21 mouse cellular contexts compared by ENCODE assay signal in genomic region chr3:86857833-86858398, GRCm38 (mm10).
A peak's percentile ranks its signal among the peaks of the same experiment; 100 is the strongest.
DNase-seq lines count a peak whose midpoint lies in the region; ATAC-seq and TF ChIP-seq lines count a peak whose summit lies in the region.
"Had no signal": no experiment of that assay in that cellular context is flagged by ENCODE, and none has a peak within 500 bp of the region (broad histone marks: within the 10 kb centered on the region; RNA-seq: fewer than 3 reads in every experiment).

No protein-coding gene starts in this region.

- H3K27me3 ChIP-seq in embryonic facial prominence, embryonic 10.5 days (replicated peaks; ENCODE audit: low read depth, poor library complexity, severe bottlenecking): no peaks in the 10 kb centered on the region
- H3K27me3 ChIP-seq in forebrain, embryonic 16.5 days (replicated peaks; ENCODE audit: control insufficient read depth, insufficient read depth, low read length): no peaks in the 10 kb centered on the region
- no peaks in the 10 kb centered on the region for H3K27me3 ChIP-seq in neural tube, embryonic 12.5 days (replicated peaks)
- H3K27me3 ChIP-seq: heart, embryonic 13.5 days; kidney, embryonic 15.5 days had no signal

- ATAC-seq in forebrain, embryonic 16.5 days: peak; percentile 85
- ATAC-seq in neural tube, embryonic 12.5 days (ENCODE audit: low FRiP score, low read depth): no peak
- ATAC-seq in monocyte, adult 5-6 weeks (replicated peaks; ENCODE audit: insufficient number of reproducible peaks, low FRiP score, low TSS enrichment, poor library complexity, severe bottlenecking): no peak
- ATAC-seq: intestine, embryonic 16.5 days had no signal

- no peak overlapping the region for H3K4me3 ChIP-seq in layer of hippocampus, adult 2 months
- no peak overlapping the region for H3K4me3 ChIP-seq in embryonic facial prominence, embryonic 10.5 days
- no peak overlapping the region for H3K4me3 ChIP-seq in forebrain, embryonic 16.5 days (replicated peaks; ENCODE audit: low read length)
- no peak overlapping the region for H3K4me3 ChIP-seq in neural tube, embryonic 12.5 days
- H3K4me3 ChIP-seq: gastrocnemius, adult 2 months; heart, embryonic 13.5 days; kidney, embryonic 15.5 days had no signal

- no peaks in the 10 kb centered on the region for H3K36me3 ChIP-seq in embryonic facial prominence, embryonic 10.5 days (replicated peaks)
- no peaks in the 10 kb centered on the region for H3K36me3 ChIP-seq in forebrain, embryonic 16.5 days (ENCODE audit: control insufficient read depth, insufficient read depth)
- H3K36me3 ChIP-seq in neural tube, embryonic 12.5 days: no peaks in the 10 kb centered on the region
- H3K36me3 ChIP-seq: heart, embryonic 13.5 days; kidney, embryonic 15.5 days had no signal

- 0 out of 2 replicates have a peak overlapping the region, but pooled peaks have one; percentile 18 for H3K27ac ChIP-seq in layer of hippocampus, adult 2 months
- H3K27ac ChIP-seq in embryonic facial prominence, embryonic 10.5 days (replicated peaks): 0 out of 2 replicates have a peak overlapping the region, but pooled peaks have one; percentile 14
- peak overlapping the region; percentile 81 for H3K27ac ChIP-seq in forebrain, embryonic 16.5 days (ENCODE audit: low read length)
- no peak overlapping the region for H3K27ac ChIP-seq in neural tube, embryonic 12.5 days
- H3K27ac ChIP-seq: gastrocnemius, adult 2 months; heart, embryonic 13.5 days; kidney, embryonic 15.5 days; liver, embryonic 14.5 days; stomach, postnatal 0 days had no signal

- no peak for TF ChIP-seq CTCF in layer of hippocampus, adult 2 months (conservative IDR thresholded peaks at IDR 0.05)

- DNase-seq in layer of hippocampus, adult 2 months (ENCODE audit: low spot score in 2 of 2): no peak
- no peak for DNase-seq in layer of hippocampus, postnatal 10 days (ENCODE audit: low spot score in 2 of 2)
- no peak for DNase-seq in embryonic facial prominence, embryonic 10.5 days (ENCODE audit: low spot score)
- DNase-seq in spleen, adult 18-20 months: no peak
- no peak for DNase-seq in cerebellum, postnatal 10 days
- DNase-seq: B cell, adult 2 months; cerebellum, adult 2 months; gastrocnemius, adult 2 months; heart, adult 18-20 months; heart, postnatal 36 days; kidney, postnatal 4 days; right cerebral cortex, postnatal 4 days; thymus, postnatal 14 days had no signal

- H3K4me2 ChIP-seq in forebrain, embryonic 16.5 days (ENCODE audit: low read length): no peak overlapping the region
- H3K4me2 ChIP-seq in neural tube, embryonic 12.5 days (replicated peaks): peak overlapping the region; percentile 33; the same call in 1 of the 2 replicates
- H3K4me2 ChIP-seq: heart, embryonic 13.5 days; kidney, embryonic 15.5 days had no signal

- H3K9me3 ChIP-seq in embryonic facial prominence, embryonic 10.5 days: no peaks in the 10 kb centered on the region
- H3K9me3 ChIP-seq in forebrain, embryonic 16.5 days (ENCODE audit: control insufficient read depth, low read length): no peaks in the 10 kb centered on the region
- H3K9me3 ChIP-seq in neural tube, embryonic 12.5 days: no peaks in the 10 kb centered on the region
- H3K9me3 ChIP-seq: heart, embryonic 13.5 days; kidney, embryonic 15.5 days had no signal

- WGBS in embryonic facial prominence, embryonic 10.5 days: 79% methylated on average over 8 of the region's 8 CpGs
- WGBS in forebrain, embryonic 16.5 days: 7% methylated on average over 8 of the region's 8 CpGs
- 16% methylated on average over 8 of the region's 8 CpGs for WGBS in neural tube, embryonic 12.5 days

- H3K9ac ChIP-seq in forebrain, embryonic 16.5 days (replicated peaks; ENCODE audit: low read depth, low read length): no peak overlapping the region
- no peak overlapping the region for H3K9ac ChIP-seq in neural tube, embryonic 12.5 days
- H3K9ac ChIP-seq: heart, embryonic 13.5 days; kidney, embryonic 15.5 days; liver, embryonic 14.5 days had no signal

- H3K4me1 ChIP-seq in embryonic facial prominence, embryonic 10.5 days: peaks cover 55% of the 10 kb centered on the region
- H3K4me1 ChIP-seq in forebrain, embryonic 16.5 days (replicated peaks; ENCODE audit: control insufficient read depth, insufficient read depth, low read length): peaks cover 45% of the 10 kb centered on the region
- H3K4me1 ChIP-seq in neural tube, embryonic 12.5 days: peaks cover 49% of the 10 kb centered on the region
